Mouse (Mus musculus) left cerebral cortex, postnatal 36 days (tissue): ENCODE measurements around the gene Uhrf1bp1. TPM values are rescaled to one million over a fixed set of nuclear protein-coding genes. Genes with fewer than 3 reads are reported as not detected.
"Not testable (repeated sequence)": the region's sequence is repeated elsewhere in the genome, so short reads cannot be mapped to it uniquely, and the experiment has no call there.

Source experiments
- DNase-seq, 2 experiments: peaks; one replicate each; pipeline ENCODE4 v3.0.0; 2021 to 2022; ENCODE audit warnings: low spot score in 2 of 2, mixed read lengths in 1 of 2
- intact Hi-C: fragments of 180-260 bp; cut with DNase I; formaldehyde crosslinking; loops from one replicate; pipeline ENCODE4 v1.15.1; 2025
- total RNA-seq, 2 experiments: library from RNA; stranded (reverse); gene quantifications; 2 replicates each; pipeline ENCODE4 v1.2.3; 2021

Uhrf1bp1 gene
- total RNA-seq, 2 experiments from 2014 or later = 15.7 to 24.8 TPM

DNA sequence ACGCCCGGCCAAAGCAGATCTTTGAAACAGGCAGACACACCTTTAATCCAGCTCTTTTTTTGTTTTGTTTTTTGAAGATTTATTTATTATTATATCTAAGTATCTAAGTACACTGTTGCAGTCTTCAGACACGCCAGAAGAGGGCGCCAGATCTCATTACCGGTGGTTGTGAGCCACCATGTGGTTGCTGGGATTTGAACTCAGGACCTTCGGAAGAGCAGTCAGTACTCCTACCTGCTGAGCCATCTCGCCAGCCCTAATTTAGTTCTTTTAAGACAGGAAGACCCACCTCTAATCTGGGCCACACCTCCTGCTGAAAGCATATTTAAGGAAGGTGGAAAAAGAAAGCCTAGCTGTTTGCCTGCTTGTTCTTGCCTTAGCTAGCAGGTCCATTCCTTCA lies 25.8 kb upstream of the Uhrf1bp1 start:
- no peak for DNase-seq
- intact Hi-C loops = no loop called here

DNA sequence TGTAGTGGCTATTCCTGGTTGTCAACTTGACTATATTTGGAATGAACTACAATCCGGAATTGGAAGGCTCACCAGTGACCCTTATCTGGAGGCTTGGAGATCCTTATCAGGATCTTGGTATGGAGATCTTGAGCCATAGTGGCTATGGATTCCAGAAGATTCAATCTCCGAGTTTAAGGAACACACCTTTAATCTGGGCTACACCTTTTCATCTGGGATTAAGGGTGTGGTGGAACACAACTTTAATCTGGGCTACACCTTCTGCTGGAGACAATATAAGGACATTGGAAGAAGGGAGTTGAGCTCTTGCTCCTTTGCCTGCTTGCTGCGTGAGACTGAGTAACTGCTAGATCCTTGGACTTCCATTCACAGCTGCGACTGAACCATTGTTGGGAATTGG lies 18.4 kb upstream of the Uhrf1bp1 start, which contains the start of gene Snrpc:
TSS of gene Snrpc (plus strand) at position 301 of the 400 bp plus-strand sequence.
- DNase-seq, intact Hi-C loops: not testable (repeated sequence)

DNA sequence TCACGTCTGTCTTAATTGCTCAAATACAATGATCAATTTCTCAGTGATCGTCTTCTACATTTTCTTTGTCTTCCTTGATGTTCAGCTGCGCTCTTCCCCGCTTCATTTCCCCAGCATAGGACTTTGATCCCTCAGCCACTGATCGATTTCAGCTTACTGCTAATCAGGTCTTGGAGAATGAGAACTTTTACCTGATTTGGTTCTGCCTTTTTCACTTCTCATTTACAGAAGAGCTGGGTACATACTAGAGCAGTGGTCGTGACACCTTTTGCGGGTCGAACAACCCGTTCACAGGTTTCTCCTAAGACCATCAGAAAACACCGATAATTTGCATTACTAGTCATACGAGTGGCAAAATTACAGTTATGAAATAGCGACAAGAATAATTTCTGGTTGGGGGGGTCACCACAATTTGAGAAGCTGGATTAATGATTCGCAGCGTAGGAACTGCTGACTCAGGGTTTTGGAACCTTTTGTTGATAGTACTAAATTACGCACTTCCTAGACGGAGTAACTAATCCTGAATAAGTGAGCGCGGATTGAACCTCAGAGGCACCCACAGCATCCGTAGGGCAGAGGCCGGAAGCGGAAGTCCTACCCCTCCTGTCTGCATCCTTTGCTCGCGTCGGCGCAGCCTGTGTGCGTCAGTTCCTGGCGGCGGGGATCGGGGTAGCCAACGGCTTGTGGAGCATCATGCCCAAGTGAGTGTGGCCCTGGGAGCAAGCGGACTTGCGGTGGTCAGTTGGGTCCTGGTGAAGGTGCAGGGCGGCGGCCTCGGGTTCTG lies 16.6 kb upstream of the Uhrf1bp1 start:
- peak; percentile 96 to 97 for DNase-seq
- intact Hi-C loops = loop anchor here (1.0 to 5.0 kb wide), 3 partner anchors 15 to 68 kb away; partner anchors contain the start of genes Anks1, D17Wsu92e and Taf11

DNA sequence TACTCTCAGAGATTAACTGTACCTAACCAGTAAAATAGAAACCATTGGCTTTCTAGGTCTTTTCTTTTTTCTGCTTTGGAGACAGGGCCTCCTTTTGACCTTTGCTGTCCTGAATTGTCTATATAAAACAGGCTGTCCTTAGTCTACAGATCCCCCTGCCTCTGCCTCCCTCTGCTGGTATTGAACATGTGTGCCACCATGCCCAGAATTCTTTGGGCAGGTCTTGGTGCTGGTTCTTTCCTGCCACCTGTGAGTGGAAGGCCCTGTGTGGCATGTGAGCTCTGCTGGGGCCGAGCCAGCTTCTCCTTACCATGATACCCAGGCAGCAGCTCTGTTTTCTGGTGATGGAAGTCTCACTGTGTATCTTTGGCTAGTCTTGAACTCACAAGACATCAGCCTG lies 7.9 kb upstream of the Uhrf1bp1 start:
- intact Hi-C loops = no loop called here
- DNase-seq = no peak

DNA sequence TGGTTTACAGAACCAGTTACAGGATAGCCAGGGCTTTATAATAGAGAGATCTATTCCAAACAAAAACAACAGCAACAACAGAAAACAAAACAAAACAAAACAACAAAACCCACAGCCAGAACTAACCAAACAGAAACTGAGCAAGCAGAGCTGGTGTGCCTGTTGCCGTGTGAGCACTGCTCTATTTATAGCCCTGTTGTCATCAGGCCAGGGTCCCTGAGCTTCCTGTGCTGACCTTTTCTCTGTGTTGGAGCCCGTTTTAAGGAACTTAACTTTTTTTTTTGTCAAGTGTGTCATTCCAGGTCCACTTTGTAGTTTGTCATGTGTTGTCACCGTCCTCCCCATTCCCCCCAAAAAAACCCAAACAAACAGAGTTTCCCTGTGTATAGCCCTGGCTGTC lies 5.2 kb upstream of the Uhrf1bp1 start:
- intact Hi-C loops = no loop called here
- DNase-seq = no peak

DNA sequence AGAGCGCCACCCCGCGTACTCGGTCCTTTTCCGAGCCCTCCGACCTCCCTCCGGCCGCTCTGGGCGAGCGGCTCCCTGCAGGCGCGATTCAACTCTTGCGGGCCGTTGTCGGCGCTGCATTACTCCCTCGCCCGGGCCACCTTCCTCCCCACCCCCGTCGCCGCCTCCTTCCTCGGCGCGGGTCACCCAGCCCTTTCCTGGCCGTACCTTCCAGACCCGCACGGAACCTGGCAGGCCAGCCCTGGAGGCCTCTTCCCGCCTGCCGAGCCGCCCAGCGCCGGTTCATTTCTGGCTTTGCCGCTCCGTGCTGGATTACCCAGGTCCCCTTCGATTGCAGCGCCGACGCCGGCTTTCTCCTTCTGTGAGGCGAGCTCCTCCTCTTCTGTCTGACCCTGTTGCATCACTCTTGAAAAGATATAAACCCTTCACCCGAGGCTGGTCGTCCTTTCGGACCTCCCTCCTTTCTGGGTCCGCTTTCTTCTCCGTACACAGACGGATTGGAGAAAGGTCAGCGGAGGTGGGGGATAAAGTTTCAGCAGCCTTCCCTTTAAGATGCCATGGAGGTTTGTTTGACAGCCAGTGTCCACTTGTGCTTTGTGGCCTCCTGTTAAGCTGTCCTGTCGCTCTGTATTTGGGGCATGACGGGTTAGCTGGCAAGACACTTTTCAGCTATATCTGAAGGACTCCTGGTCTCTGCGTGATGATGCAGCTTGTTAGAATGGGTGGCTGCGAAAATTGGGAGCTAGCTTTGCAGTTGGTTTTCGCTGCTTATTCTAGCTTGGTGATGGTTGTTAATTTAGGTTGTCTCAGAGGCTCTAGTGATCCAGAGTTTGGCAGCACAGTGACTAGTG lies 782 bp downstream of the Uhrf1bp1 start:
- peak; percentile 44 to 48 for DNase-seq
- intact Hi-C loops = no loop called here

DNA sequence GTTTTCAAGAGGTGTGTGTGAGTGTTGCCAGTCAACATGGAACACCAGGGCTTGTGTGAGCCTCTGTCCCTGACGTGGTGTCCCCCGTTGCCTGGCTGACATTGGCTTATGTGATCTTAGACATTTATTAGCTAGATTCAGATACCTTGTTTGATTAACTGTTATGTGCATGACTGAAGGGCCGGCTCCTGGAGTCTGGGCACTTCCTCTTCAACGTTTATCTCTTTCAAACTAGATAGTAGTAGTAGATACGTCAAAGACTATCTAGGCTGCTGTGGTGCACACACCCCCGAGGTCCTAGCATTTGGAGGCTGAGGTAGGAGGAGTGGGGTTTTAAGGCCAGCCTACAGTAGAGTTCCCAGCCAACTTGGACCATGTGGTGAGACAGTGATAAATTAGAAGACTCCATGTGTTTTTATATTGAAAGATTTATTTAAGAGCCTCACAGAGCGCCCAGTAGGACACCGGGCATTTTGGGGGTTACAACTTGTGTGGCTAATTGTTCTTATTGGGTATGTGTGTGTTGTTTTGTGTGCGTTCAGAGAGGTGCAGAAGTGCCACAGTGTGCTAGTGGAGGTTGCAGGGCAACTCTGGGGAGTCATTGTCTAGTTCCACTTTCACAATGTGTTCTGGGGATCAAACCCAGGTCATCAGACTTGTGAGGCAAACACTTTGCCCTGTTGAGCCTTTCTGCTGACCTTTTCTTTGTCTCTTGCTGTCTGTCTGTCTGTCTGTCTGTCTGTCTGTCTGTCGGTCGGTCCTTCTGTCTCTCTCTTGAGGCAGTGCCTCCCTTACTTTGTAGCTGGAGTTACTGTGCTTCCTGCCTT lies 1.6 kb downstream of the Uhrf1bp1 start:
- intact Hi-C loops = no loop called here
- no peak for DNase-seq

DNA sequence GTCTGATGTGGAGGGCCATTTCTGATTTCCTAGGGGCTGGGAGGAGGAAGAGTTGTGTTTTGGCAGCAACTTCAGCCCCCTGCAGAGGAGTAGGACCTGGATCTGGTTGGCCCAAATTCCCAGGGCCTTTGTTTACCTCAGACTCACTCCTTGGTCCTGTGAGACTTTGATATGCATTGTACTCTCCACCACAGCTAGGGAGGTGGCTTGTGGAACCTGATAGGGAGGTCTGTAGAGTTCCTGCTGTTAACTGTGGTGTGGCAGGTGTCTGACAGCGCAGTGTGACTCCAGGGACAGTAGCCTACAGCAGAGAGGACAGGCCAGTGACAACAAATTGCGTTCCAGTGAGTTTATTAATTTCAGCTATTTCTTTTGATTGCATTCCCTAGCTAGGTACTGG lies 2.9 kb downstream of the Uhrf1bp1 start:
- no peak for DNase-seq
- intact Hi-C loops = no loop called here

DNA sequence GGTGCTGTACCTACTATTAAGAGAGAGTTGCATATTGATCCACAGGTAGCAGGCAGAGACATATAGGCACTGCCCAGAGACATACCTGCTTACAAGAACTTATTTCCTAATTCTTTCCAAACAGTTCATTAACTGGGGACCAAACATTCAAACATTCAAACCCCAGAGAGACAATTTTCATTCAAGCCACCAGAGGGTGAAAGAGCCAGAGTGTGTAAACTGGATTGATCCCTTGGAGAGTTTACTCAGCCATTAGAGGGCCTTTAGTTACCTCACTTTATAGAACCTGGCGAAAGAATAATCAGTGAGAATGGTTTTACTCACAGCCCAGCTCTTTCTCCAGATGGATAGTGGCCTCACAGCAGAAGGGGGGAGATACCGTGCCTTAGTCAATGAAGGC lies 9.2 kb downstream of the Uhrf1bp1 start:
- no peak for DNase-seq
- intact Hi-C loops = no loop called here

DNA sequence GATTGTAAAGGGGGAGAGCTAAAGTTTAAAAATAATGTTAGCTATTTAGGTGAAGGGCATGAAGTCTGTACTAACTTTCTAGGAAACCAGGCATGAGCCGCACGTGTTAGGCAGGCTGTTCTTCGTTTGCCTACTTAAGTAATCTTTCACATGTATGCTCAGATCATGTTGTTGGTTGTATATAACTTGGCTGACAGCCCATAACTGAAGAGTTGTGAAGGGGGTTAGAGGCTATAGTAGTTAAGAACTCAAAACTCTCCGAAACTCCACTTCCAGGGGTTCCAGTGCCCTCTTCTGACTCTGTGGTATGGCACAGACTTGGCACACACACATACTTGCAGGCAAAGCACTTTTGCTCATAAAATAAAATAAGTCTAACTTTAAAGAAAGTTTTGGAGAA lies 10.5 kb downstream of the Uhrf1bp1 start:
- intact Hi-C loops = no loop called here
- no peak for DNase-seq

DNA sequence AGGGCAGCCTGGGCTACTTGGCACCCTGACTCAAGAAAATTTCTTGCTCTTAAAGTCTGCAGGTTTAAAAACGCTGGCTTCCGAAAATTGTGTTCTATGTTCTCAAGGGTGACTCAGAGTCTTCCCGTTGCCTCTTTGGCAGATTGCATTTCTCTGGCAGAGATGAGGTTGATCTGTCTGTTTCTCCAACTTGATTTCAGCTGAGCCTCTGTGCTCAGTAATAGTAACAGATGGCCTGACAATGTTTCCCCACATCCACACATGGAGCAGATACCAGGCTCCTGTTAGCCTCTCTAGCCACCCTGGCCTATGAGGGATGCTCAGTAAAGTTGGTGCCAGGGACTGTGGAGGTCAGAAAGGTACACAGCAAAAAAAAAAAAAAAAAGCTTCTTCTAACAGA lies 15.6 kb downstream of the Uhrf1bp1 start:
- DNase-seq = peak; percentile 20 to 31
- intact Hi-C loops = no loop called here

DNA sequence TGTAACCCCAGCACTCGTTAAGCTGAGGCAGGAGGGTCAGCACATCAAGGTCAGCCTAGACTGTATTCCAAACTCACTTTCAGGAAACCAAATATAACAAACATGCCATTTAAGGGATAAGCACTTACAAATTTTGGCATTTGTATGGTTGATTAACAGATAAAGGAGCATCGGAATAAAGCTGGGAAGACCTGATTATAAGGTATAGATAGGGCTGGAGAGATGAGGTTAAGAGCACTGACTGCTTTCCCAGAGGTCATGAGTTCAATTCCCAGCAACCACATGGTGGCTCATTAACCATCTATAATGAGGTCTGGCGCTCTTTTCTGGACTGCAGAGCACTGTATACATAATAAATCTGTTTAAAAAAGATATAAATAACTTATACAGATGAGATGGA lies 17.3 kb downstream of the Uhrf1bp1 start:
- intact Hi-C loops = no loop called here
- no peak for DNase-seq

DNA sequence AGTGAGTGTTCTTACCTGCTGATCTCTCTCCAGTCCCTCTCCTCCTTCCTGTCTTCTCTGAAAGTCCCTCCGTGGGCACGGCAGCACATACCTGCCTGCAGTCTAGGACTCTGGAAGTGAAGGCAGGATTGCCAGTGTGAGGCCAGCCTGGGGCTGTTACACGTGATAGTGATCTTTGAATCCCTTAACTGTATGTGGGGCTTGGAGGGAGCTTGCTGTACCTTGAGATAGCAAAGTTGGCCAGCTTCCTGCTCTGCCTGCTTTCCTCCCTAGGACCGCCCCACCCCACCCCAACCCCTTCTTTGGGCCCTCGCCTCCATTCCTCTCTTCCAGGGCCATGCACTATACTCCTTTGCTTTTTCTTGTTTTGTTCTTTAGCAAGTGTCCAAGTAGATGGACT lies 18.3 kb downstream of the Uhrf1bp1 start:
- no peak for DNase-seq
- intact Hi-C loops = no loop called here

DNA sequence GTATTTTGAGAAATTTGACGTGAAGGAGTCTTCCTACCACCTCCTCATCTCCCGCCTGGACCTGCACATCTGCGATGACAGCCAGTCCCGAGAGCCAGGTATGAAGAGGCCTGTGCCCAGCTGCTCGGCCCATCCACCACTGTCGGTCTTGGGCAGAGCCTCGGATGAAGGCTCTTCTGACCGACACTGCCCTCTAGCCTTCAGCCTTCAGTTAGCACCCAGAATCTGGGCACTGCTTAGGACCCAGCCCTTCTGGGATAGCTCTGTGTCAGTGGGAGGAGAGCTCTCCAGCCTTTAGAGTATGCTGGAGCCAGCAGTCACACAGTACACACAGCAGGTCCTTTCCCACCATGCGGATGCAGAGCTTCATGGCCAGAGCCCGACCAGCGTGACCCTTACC lies 25.3 kb downstream of the Uhrf1bp1 start:
- intact Hi-C loops = no loop called here
- DNase-seq = no peak

DNA sequence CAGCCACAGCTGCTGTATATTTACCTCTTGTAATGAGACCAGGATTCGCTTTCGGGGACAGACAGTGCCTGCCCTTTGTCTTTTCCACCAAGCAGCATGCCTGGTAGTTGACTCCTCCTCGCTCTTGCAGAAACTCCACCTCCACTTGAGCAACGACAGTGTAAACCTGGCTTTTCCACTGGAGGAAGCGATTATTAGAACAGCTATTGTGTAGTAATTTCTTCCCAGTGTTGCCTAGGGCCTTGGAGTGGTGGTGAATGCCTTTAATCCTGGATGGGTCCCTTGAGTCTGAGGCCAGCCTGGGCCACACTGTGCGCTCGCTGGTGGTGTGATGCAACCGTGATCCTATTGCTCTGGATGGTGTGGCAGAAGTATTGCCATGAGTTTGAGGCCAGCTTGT lies 26.9 kb downstream of the Uhrf1bp1 start:
- DNase-seq = no peak
- intact Hi-C loops = no loop called here

DNA sequence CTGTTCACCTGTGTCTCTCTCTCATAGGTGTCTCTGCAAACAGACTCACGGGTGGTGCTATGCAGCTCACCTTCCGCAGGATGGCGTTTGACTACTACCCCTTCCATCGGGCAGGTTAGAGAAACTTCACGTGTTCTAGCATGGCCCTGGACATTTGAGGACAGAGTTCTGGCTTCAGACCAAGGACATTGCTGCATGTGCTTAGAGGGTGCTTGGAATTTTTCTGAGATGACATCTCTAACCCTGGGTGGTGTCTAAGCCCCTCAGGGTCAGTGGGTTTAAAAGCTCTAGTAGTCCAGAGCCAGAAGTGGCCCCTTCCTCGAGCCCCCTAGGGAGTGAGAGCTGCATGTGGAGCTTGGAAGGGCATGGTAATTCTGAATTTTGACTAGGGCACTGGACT lies 27.8 kb downstream of the Uhrf1bp1 start:
- intact Hi-C loops = no loop called here
- no peak for DNase-seq

DNA sequence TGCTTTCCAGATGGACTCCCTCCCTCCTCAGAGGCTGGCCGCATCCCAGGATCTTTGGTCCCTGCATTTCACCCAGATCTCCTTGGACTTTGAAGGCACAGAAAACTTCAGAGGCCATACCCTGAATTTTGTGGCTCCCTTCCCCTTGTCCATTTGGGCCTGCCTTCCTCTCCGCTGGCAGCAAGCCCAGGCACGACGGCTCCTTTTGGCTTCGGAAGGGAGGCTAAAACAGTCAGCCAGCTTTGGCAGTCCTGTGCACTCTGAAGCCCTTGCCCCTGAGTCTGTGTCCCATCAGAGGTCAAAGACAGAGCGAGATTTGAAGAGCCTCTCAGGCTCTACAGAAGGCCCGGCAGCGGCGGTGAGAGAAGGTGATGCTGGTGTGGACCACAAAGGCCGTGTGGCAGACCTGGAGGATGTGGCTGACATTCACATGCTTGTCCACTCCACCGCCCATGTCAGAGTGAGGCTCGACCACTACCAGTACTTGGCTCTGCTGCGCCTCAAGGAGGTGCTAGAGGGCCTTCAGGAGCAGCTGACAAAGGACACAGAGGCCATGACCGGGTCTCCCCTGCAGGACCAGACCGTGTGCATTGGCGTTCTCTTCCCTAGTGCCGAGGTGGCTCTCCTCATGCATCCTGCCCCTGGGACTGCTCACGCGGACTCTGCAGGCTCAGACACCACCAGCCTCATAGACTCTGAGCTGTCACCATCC lies 30.4 kb downstream of the Uhrf1bp1 start:
- no peak for DNase-seq
- intact Hi-C loops = no loop called here

DNA sequence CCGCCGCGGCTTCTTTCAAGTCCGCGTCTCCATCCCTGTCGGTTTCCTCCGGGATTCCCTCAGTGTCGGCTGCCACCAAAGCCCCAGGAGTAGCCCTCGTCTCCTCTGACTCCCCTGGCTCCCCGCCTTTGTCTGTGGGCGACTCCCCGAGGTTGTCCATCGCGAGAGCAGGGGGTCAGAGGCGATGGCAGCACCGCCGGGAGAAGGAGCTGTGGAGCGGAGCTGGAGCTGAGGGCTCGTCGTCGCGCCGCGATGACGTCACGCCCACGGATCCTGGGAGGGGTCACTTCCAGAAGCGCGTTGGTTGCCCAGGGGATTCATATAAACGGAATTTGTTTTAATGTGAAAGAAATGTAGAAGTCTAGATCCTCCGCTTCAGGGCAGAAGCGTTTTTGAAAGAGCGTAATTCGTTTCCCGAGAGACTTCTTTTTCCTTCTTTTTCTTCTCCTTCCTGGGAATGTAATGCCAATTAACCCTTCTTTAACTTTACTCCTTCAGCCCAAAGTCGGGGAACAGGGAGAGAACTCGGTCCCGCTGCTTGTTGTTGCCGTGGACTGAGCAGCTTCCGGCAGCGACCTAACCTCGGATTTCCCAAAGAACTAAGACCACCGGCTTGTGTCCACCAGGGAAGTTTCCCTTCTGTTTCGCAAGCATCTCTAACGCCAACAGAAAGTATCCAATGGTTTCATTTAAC lies 51.4 kb downstream of the Uhrf1bp1 start:
- peak; percentile 95 to 97 for DNase-seq
- intact Hi-C loops = loop anchor here (5.0 kb wide), 2 partner anchors 65 to 70 kb away; no protein-coding TSS in a partner anchor
